Mouse (Mus musculus) lung, embryonic 14.5 days (tissue): ENCODE measurements around the gene Pard6b. TPM values are rescaled to one million over a fixed set of nuclear protein-coding genes. Genes with fewer than 3 reads are reported as not detected.
A peak's percentile ranks its signal among the peaks of the same experiment; 100 is the strongest.

ENCODE experiments used
- ATAC-seq: fragments of 200-750 bp; cut with Nextera tagmentation; 2 replicates; pipeline ENCODE4 v1.8.0; 2017; ENCODE audit warnings: mild to moderate bottlenecking, moderate TSS enrichment, moderate library complexity; ENCODE audit not compliant: insufficient read depth
- DNase-seq: peaks from one replicate; pipeline ENCODE4 v3.0.0-alpha.2; 2015
- H3K27ac ChIP-seq: fragments of 300-500 bp; sonication (generic); 2 replicates; pipeline ENCODE4 v1.5.1; 2014; ENCODE audit warnings: low read depth, mild to moderate bottlenecking, moderate library complexity
- H3K27me3 ChIP-seq: fragments of 300-500 bp; sonication (generic); 2 replicates; pipeline ENCODE4 v1.6.1; 2014; ENCODE audit warnings: low read length, control low read depth; ENCODE audit not compliant: insufficient read depth
- H3K36me3 ChIP-seq: fragments of 300-500 bp; sonication (generic); 2 replicates; pipeline ENCODE4 v1.6.1; 2014; ENCODE audit warnings: control low read depth; ENCODE audit not compliant: insufficient read depth
- H3K4me1 ChIP-seq: fragments of 300-500 bp; sonication (generic); 2 replicates; pipeline ENCODE4 v1.6.1; 2014; ENCODE audit warnings: antibody characterized with exemption, control low read depth; ENCODE audit not compliant: insufficient read depth
- H3K4me2 ChIP-seq: fragments of 300-500 bp; sonication (generic); 2 replicates; pipeline ENCODE4 v1.6.1; 2014; ENCODE audit warnings: mild to moderate bottlenecking
- H3K4me3 ChIP-seq: fragments of 300-500 bp; sonication (generic); 2 replicates; pipeline ENCODE4 v1.5.1; 2014; ENCODE audit warnings: low read depth, low read length
- H3K9ac ChIP-seq: fragments of 300-500 bp; sonication (generic); 2 replicates; pipeline ENCODE4 v1.6.1; 2014
- H3K9me3 ChIP-seq: fragments of 300-500 bp; sonication (generic); 2 replicates; pipeline ENCODE4 v1.6.1; 2016; ENCODE audit warnings: low read depth, low read length, control low read depth
- CTCF ChIP-seq: IDR thresholded peaks from 2 replicates; pipeline ENCODE4 v1.5.1; 2016; ENCODE audit warnings: antibody characterized with exemption, low read depth
- WGBS: fragments of 180-500 bp; shearing (Covaris S2); extraction: QIAGEN DNeasy Blood & Tissue Kit; methylation state at CpG from one replicate; pipeline ENCODE4 v1.1.7; 2014; 5-methylcytosine and 5-hydroxymethylcytosine counted together
- polyA plus RNA-seq: library from polyadenylated mRNA; unstranded; fragments of >200 nt; fragmentation: Nextera tagmentation; extraction: Ambion mirVana; gene quantifications from 2 replicates; pipeline ENCODE4 v1.2.1, GENCODE M21; 2014

The Pard6b gene
- polyA plus RNA-seq, 1 experiment from 2014 or later: 14.1 TPM

GRCm38 (mm10) chr2:168096487-168096886 lies 15.7 kb downstream of the Pard6b start:
- DNase-seq: no peak
- H3K9ac ChIP-seq: no peak overlapping the region
- 0 out of 2 replicates have a peak, but pooled peaks cover 5% of the 10 kb centered on the region for H3K4me1 ChIP-seq
- TF ChIP-seq CTCF: no peak
- H3K36me3 ChIP-seq: peaks cover 10% of the 10 kb centered on the region; the same call in 1 of the 2 replicates
- no peak overlapping the region for H3K4me3 ChIP-seq
- H3K27ac ChIP-seq: no peak overlapping the region
- H3K27me3 ChIP-seq: no peaks in the 10 kb centered on the region
- WGBS: 72% methylated on average over 3 of the region's 3 CpGs
- no peak for ATAC-seq
- no peak overlapping the region for H3K4me2 ChIP-seq
- H3K9me3 ChIP-seq: no peaks in the 10 kb centered on the region

DNA sequence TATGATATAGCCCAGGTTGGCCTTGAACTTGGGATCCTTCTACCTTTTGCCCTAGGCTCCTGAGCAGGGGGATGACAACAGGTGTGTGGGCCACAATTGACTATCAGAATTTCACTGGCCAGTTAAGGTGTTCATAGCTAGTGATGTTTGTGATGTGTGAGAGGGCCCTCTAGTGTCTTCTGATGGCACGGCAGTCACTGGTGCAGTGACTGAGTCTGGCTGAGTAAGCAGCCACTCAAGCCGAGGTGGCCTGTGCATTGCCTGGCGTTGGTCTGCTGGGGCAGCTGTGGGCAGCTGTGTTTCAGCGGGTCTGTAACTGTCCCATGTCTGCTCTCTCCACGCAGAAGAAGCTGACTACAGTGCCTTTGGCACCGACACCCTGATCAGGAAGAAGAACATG lies 17.2 kb downstream of the Pard6b start:
- Histone ChIP-seq H3K36me3 (peaks cover 10% of the 10 kb centered on the region; the same call in 1 of the 2 replicates), H3K9me3 (no peaks in the 10 kb centered on the region), H3K4me3 (0 out of 2 replicates have a peak overlapping the region, but pooled peaks have one; percentile 12), H3K9ac (no peak overlapping the region), H3K27me3 (no peaks in the 10 kb centered on the region), H3K4me2 (peak overlapping the region; percentile 38; the same call in 1 of the 2 replicates), H3K27ac (no peak overlapping the region), H3K4me1 (0 out of 2 replicates have a peak, but pooled peaks cover 5% of the 10 kb centered on the region)
- peak; percentile 84 for TF ChIP-seq CTCF
- DNase-seq (peak; percentile 84), ATAC-seq (peak; percentile 66)
- 28% methylated on average over 6 of the region's 6 CpGs for WGBS

- peaks cover 10% of the 10 kb centered on the region; the same call in 1 of the 2 replicates for H3K36me3 ChIP-seq
- 69% methylated on average over 13 of the region's 13 CpGs for WGBS
- TF ChIP-seq CTCF: no peak
- H3K27me3 ChIP-seq: no peaks in the 10 kb centered on the region
- H3K4me3 ChIP-seq: no peak overlapping the region
- H3K9me3 ChIP-seq: no peaks in the 10 kb centered on the region
- 0 out of 2 replicates have a peak, but pooled peaks cover 5% of the 10 kb centered on the region for H3K4me1 ChIP-seq
- ATAC-seq (no peak), DNase-seq (no peak)
- no peak overlapping the region for H3K27ac ChIP-seq
- no peak overlapping the region for H3K4me2 ChIP-seq
- no peak overlapping the region for H3K9ac ChIP-seq
Measured at GRCm38 (mm10) chr2:168100008-168100407, 19.2 kb downstream of the Pard6b start.

GRCm38 (mm10) chr2:168101805-168102204 lies 21.0 kb downstream of the Pard6b start:
- no peaks in the 10 kb centered on the region for H3K27me3 ChIP-seq
- no peak overlapping the region for H3K9ac ChIP-seq
- ATAC-seq (no peak), DNase-seq (no peak)
- peaks cover 10% of the 10 kb centered on the region; the same call in 1 of the 2 replicates for H3K36me3 ChIP-seq
- 77% methylated on average over 5 of the region's 5 CpGs for WGBS
- H3K4me3 ChIP-seq: no peak overlapping the region
- TF ChIP-seq CTCF: no peak
- no peak overlapping the region for H3K4me2 ChIP-seq
- no peak overlapping the region for H3K27ac ChIP-seq
- peaks cover 7% of the 10 kb centered on the region; the same call in 1 of the 2 replicates for H3K4me1 ChIP-seq
- no peaks in the 10 kb centered on the region for H3K9me3 ChIP-seq

DNA sequence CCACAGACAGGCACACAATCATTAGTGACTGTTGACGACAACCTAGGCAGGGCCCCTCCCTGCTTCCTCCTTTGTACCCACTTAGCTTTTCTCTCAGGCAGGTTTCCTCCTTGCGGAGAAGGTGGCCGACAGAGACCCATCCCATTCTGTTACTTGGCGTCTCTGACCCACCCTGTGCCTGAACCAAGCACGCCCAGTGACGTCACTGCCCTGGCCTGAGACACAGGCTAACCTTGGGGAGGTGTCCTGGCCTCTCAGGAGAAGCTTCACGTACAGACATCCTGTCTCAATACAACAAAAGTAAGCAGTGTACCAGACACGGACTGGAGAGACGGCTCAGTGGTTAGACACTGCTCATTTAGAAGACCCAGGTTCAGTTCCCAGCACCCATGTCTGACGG lies 22.5 kb downstream of the Pard6b start:
- DNase-seq: no peak
- Histone ChIP-seq H3K4me3 (no peak overlapping the region), H3K4me2 (no peak overlapping the region), H3K9ac (no peak overlapping the region), H3K4me1 (peaks cover 10% of the 10 kb centered on the region; the same call in 1 of the 2 replicates), H3K27ac (no peak overlapping the region), H3K27me3 (no peaks in the 10 kb centered on the region), H3K36me3 (peaks cover 10% of the 10 kb centered on the region; the same call in 1 of the 2 replicates), H3K9me3 (no peaks in the 10 kb centered on the region)
- TF ChIP-seq CTCF: no peak
- WGBS: 85% methylated on average over 10 of the region's 10 CpGs
- ATAC-seq: no peak

DNA sequence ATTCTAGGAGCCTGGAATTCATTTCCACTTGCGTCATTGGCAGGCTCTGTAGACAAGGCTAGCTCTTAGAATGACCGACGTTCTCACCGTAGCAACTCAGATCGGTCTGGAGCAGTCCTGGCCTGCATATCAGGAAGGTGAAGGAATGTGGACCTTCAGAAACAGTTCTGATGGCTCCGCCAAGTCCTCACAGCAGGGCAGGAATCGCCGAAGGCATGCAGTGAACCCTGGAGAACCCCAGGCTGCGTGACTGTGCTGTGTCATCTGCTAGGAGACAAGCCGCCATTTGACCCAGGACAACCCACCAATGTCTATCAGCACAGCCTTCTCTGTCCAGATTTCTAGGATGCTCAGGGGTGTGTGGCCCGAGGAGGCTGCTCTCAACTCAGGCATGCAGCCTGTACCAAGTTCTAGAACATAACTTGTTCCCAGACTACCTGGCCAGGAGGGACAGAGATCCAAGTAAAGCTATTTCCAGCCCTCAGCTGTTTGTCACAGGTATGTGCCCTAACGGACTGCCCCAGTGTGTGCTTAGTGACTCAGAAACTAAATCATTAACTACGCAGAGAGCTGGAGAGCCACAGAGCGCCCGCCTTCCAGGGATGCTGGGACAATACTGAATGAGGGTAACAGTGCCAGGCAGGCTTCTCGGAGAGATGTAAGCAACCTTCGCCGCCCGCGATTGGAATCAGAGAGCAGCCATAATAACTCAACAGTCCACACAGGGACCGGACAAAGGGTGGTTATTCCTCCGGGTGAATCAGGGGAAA lies 23.8 kb downstream of the Pard6b start:
- Histone ChIP-seq H3K4me1 (peaks cover 10% of the 10 kb centered on the region; the same call in 1 of the 2 replicates), H3K4me2 (peak overlapping the region; percentile 18; the same call in 1 of the 2 replicates), H3K4me3 (no peak overlapping the region), H3K27me3 (no peaks in the 10 kb centered on the region), H3K9ac (no peak overlapping the region), H3K9me3 (no peaks in the 10 kb centered on the region), H3K27ac (peak overlapping the region; percentile 80), H3K36me3 (peaks cover under 1% of the 10 kb centered on the region; the same call in 1 of the 2 replicates)
- ATAC-seq (peak; percentile 82), DNase-seq (peak; percentile 74)
- WGBS: 57% methylated on average over 22 of the region's 22 CpGs
- TF ChIP-seq CTCF: no peak

DNA sequence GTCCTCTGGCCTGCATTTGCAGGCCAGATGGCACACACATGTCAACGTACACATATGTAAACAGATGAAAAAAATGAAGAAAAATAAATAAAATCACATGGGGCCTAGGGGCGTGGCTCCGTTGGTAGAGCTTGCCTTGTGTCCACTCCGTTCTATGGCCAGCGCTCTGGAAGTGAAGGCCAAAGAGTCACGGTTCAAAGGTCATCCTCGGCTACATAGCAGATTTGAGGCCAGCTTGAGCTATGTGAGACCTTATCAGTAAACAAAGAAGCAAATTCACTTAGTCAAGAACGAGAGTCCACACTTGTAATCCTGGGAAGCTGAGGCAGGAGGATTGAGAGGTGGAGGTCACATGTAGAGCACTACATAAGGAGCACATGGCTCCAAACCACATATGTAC lies 24.5 kb downstream of the Pard6b start:
- ATAC-seq (no peak), DNase-seq (no peak)
- Histone ChIP-seq H3K9ac (no peak overlapping the region), H3K27me3 (no peaks in the 10 kb centered on the region), H3K4me3 (no peak overlapping the region), H3K9me3 (no peaks in the 10 kb centered on the region), H3K27ac (peak overlapping the region; percentile 80), H3K36me3 (no peaks in the 10 kb centered on the region), H3K4me2 (peak overlapping the region; percentile 18; the same call in 1 of the 2 replicates), H3K4me1 (peaks cover 10% of the 10 kb centered on the region; the same call in 1 of the 2 replicates)
- no peak for TF ChIP-seq CTCF
- WGBS: 44% methylated on average over 8 of the region's 8 CpGs
